Mouse (Mus musculus): ENCODE data around the gene Qtrt1.

DNA sequence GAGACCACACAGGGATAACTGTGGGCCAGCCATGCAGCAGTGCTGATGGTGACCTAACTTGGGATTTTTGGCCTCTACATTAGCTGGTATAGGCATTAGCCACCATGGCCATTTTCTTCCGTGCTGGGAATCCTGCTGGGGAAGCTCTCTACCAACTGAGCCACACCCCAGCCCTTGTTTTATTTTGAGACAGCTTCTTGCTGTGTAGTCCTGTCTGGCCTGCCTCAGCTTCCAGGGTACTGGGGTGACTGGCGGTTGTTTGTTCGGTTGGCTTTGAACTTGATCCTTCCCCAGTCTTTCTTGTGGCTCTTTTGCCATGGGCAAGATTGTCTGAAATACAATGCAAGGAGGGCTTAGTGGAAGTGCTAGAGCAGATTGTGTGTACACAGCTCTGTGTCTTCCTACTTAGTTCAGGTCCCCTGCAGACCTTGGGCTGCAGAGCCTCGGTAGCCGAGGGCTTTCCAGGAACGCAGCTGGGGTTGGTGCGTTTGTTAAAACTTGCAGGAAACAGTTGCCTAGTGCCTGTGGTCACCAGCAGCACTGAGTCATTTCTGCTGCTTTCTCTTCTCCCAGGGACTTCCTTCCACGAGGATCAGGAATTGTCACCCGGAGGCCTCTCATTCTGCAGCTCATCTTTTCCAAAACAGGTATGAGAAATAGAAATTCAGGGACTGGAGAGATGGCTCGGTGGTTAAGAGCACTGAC, 45.4 kb downstream of the Qtrt1 start:
- TF ChIP-seq CTCF (conservative IDR thresholded peaks at IDR 0.05; ENCODE audit: insufficient read depth, insufficient read length, low read depth, low read length), result no peak
- TF ChIP-seq POLR2A (IDR thresholded peaks at IDR 0.05; ENCODE audit: low read depth, low read length), result no peak
